Mouse (Mus musculus) NIH3T3 (cell line): ENCODE results near the gene Dcst1.

Experiments used
- DNase-seq: peaks from one replicate; pipeline ENCODE4 v3.0.0-alpha.2; 2012; ENCODE audit warnings: low read depth

Dcst1 gene

DNA sequence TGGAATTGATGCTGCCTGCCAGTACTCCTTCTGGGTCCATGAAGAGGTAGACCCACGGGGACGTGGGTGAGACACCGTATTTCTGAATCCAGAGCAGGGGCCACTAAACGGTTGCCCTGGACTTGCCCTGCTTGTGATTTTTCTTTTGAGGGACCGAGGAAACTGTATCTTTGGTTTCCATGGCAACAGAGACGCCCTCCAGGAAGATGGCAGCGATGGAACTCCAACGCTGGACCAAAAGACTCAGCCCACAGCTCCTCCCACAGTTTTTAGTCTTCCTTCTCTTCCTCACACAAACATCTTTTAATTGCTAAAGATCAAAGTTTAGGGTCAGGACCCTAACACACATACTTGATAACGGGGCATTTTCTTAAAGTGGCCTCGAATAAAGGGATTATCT is 33.0 kb downstream of the Dcst1 start:
- no peak for DNase-seq

GRCm38 (mm10) chr3:89331561-89331960 is 33.5 kb downstream of the Dcst1 start:
- no peak for DNase-seq

GRCm38 (mm10) chr3:89330948-89331347 is 34.1 kb downstream of the Dcst1 start:
- DNase-seq = no peak

DNA sequence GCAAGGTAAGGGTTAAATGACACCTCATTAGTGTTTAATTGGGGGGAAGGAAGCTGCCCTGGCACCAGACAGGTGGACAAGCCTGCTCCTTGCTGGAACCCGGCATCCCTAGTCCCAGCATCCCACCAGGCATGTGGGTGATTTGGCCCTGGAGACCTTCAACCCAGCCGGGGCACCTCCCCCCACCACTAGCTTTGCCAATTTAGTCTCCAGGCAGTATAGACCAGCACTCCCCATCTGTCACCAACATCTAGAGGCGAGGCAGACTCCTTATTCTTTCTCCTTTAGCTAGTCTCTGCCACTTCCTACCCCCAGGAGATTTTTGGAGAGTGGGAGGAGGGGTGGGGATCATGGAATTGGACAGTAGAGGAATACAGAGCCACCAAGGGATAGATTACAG is 34.7 kb downstream of the Dcst1 start:
- no peak for DNase-seq

GRCm38 (mm10) chr3:89328623-89329022 is 36.4 kb downstream of the Dcst1 start:
- no peak for DNase-seq

DNA sequence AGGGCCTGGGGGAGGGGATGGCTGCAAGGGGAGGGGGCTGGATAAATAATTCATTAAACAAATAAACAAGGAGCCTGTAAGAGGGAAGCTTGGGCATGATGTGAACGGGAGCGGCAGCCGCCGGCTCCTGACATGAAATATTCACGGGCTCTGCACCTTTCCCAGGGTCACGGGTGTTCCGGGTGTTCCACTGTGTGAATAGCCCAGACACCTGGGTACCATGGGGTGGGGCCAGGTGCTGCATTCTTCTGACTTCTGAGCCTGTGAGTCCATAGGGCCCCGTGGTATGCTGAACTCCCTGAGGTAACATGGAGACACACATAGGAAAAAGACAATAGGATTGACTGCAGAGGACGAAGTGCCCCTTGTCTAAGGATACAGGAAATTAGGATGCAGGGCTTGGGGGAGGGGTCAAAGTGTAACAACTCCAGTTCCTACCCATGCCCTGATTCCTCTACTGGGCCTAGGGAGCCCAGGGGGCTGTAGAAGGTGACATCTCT is 37.6 kb downstream of the Dcst1 start:
- DNase-seq = no peak

DNA sequence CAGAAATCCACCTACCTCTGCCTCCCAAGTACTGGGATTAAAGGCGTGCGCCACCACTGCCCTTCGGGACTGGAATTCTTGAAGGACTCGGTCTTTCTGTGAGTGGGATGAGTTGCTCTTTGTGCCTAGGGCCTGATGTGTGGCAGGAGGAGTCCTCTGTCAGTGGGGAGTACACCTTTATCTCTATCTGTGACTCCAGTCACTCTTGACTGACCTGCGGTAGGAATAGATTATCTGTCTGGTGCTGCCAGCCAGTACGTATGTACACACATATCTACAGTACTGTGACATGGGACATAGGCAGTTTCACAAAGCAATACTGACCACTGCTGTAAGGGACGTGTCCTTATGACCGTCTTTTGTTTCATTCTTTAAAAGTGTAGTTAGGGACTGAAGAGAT is 39.2 kb downstream of the Dcst1 start:
- no peak for DNase-seq

- DNase-seq = peak; percentile 86
Measured at GRCm38 (mm10) chr3:89322514-89323165, 42.4 kb downstream of the Dcst1 start, which contains the start of gene Efna3. Gene Efna3, minus strand, starts transcription at chr3:89322965.

DNA sequence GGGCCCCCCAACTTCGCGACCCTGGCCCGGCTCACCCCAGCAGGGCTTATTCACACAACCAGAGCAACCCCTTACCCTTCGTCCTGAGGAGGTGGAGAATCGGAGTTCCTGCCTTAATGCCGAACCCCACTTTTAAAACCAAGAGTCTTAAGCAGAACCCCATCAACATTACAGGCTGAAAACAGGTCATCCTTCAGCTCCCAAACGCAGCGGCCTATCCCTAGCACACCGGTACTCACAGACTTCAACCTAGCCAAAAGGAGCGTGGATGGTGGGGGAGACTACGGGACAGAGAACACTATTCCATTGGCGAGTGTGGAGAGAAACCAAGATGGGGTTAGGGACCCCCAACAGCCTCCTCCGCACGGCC is 42.9 kb downstream of the Dcst1 start:
- DNase-seq = peak; percentile 24

DNA sequence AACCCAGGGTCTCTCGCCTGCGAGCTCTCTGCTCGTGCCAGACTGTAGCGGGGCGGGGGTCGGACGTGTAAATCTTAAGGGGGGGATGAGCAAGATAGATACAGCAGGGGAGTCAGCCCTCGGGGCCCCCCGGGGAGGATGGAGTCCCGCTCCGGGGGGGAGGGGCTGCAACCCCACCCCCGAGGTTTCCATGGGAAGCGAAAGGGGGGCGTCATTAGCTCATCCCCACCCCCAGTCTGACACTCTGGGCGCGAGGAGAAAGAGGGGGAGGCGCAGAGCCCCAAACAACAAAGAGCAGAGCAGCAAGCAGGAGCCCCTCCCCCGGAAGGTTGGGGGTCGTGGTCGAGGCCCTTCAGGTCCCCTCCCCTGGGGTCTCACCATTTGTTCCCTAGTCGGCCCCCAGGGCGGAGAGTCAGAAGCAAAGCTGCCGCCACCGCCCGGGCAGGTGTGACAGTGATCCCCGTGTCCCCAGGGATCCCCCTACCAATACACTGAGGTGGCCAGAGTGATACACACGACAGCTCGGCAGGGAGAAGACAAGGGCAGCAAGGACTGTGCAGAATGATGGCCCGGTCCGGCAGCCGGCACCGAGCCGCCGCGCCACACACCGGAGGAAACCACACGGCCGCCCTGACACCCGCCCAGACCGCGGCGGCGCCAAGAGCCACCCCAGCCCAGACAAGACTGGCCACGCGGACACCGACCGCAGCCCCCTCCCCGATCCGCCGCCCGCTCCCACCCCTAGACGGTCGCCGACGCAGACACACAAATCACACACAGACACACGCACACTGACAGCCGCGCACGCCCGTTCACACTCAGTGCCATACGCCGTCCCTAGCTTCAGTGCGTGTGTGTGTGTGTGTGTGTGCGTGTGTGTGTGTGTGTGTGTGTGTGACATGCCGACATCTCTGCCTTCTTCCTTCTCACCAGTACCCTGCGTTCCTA is 43.6 kb downstream of the Dcst1 start:
- DNase-seq = no peak

- DNase-seq = peak; percentile 35
Measured at GRCm38 (mm10) chr3:89320581-89321182, 44.4 kb downstream of the Dcst1 start.

GRCm38 (mm10) chr3:89319591-89320350 is 45.3 kb downstream of the Dcst1 start:
- DNase-seq = no peak

DNA sequence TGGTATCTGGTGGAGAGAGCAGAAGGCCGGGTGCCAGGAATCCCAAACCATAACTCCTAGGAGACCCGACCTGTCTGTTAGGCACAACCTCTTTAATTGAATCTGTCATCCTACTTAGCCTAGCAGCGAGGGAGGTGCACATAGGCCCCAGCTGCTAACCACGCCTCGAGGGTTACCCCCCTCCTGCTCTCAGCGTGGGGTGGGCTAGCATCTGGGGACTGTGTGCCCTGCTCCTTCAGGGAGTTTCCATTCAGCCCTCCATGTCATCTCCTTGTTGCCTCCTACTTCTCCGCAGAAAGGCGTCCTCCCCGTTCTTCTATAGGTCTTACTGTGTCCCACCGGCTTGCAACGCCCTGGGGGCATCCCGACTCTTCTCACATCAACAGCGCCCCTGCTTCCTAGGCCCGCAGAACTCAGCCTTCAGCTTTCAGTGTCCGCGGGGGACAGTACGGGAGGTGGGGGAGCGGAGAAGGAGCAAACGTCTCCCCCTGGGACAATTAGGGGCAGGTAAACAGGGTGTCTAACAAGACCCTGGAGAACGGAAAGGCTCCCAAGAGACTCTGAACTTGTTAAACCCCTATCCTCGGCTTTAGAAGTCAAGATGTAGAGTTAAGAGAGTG is 46.0 kb downstream of the Dcst1 start:
- DNase-seq = no peak

DNA sequence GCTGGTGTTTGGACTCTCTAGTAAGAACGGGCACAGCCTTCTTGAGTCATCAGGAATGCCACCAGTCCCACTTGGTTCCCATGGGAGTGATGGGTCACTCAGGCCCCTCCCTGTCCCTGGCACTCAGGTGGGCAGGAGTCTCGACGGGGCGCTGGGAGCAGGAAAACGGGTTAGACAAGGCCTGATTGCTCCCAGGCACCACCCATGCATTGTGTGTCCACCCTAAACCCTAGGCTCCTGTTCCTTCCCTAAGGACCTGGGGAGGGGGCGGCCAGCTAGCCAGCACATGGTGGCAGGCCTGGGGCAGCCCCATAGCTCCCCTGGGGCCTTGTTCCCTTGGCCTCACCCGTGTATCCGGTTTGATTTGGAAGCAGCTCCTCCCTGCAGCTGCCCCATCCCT is 46.7 kb downstream of the Dcst1 start:
- DNase-seq = no peak

- no peak for DNase-seq
Measured at GRCm38 (mm10) chr3:89317246-89317645, 47.8 kb downstream of the Dcst1 start.

DNA sequence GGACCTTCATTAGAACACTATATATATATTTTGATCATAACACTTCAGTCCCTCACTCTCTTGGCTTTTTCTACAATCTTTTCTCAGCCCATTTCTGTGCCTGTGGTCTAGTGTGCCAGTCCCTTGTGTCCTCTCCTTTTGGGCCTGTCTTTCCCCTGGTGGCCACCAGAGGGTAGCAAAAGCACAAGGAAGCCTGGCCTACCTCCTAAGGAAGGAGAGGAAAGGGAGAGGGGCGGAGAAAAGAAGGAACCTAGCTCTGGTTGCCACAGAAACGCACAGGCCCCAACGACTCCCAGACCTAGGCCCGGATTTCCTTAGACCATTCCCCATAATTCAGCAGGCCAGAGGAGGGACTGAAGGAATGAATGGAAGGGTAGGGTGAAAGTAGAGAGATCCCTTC is 48.2 kb downstream of the Dcst1 start:
- peak; percentile 94 for DNase-seq

DNA sequence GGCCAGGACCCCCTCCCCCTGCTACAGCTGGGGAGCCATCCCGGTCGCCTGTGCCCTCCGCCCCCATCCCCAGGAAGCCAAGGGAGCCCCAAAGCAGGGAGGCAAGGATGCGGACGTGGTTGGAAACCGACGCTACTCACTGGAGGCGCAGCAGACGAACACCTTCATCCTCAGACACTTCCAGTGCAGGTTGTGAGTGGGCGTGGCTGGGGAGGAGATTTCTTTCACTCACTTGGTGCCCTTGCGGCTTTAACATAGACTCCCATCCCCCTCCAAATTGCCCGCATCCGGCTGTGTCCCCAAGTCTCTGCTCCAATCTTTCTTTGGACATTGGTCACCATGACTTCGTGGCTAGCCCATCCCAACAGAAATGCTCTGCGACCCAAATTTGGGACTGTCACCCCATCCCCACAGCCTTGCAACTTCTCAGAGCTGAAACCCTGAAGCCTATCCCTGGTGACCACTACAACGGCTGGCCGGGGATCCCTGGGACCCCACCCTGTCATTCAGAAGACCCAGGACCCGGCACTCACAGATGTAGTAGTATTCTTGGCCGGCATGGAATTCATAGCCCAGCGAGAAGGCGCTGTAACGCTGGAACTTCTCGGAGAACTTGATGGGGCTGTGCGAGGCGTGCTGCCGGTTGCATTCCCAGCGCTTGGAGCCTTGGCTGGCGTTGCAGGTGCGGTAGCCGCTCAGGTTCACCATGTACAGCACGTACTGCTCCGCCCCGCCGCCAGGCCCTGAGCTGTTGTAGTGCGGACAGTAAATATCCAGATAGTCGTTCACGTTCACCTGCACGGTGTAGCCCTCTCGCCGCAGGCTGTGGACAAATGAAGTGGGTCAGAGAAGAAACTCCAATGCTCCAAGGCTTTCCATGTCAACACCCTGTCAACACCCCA is 48.9 kb downstream of the Dcst1 start:
- no peak for DNase-seq

- peak; percentile 91 for DNase-seq
Measured at GRCm38 (mm10) chr3:89315195-89315929, 49.7 kb downstream of the Dcst1 start.

- DNase-seq = peak; percentile 28
Measured at GRCm38 (mm10) chr3:89314791-89315190, 50.3 kb downstream of the Dcst1 start.

DNA sequence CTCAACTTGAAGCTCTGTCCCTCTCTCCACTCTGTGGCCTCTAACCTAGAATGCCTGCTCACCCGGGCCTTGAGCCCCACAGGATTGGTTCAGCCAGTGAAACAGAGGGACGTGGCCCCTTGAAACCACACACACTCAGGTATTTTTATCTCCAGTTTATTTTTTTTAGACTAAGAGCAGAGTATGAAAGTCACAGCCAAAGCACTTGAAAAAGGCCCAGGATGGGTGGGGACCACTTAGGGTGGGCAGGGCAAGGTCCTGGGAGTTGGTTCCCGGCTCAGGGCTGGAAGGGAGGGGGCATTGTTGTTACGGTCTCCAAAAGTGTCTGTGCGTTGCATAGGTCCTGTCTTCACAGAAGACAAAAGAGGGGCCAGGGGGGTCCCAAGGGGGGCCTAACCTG is 50.7 kb downstream of the Dcst1 start:
- no peak for DNase-seq
